Mouse (Mus musculus) left cerebral cortex, postnatal 25 days (tissue): Measurements from ENCODE around the gene Cutal. TPM values are rescaled to one million over a fixed set of nuclear protein-coding genes. Genes with fewer than 3 reads are reported as not detected.
"Not testable (repeated sequence)": the region's sequence is repeated elsewhere in the genome, so short reads cannot be mapped to it uniquely, and the experiment has no call there.

ENCODE experiments used
- DNase-seq, 2 experiments: peaks; one replicate each; pipeline ENCODE4 v3.0.0; 2022; ENCODE audit warnings: low spot score in 2 of 2, mixed read lengths in 1 of 2
- intact Hi-C: fragments of 180-260 bp; cut with DNase I; formaldehyde crosslinking; loops from one replicate; pipeline ENCODE4 v1.15.1; 2025
- total RNA-seq, 2 experiments: library from RNA; stranded (reverse); gene quantifications; 2 replicates each; pipeline ENCODE4 v1.2.3; 2021

Cutal gene
- under 1 TPM; 0.25 to 0.41 TPM for total RNA-seq

DNA sequence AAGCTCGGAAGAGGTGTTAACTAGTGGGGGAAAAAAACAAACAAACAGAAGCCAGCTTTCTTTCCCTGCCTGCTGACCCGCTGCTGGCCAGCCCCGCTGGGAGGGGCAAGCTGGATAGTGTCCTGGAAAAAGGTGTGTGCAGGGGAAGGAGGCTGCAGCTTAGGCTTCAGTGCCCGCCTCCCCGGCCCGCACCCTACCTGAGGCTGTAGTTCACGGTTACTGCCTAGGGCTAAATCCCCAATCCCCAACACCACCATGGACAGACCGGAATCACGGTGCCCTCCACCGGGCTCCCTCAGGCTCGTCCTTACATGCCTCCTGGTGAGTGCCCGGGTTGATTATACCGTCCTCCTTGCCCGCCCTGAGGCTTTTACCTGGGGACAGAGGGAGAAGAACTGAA is at the start of gene Cutal:
Gene Cutal, plus strand, starts transcription at position 126 of the 400 bp plus-strand sequence.
- intact Hi-C loops = no loop called here
- no peak for DNase-seq

DNA sequence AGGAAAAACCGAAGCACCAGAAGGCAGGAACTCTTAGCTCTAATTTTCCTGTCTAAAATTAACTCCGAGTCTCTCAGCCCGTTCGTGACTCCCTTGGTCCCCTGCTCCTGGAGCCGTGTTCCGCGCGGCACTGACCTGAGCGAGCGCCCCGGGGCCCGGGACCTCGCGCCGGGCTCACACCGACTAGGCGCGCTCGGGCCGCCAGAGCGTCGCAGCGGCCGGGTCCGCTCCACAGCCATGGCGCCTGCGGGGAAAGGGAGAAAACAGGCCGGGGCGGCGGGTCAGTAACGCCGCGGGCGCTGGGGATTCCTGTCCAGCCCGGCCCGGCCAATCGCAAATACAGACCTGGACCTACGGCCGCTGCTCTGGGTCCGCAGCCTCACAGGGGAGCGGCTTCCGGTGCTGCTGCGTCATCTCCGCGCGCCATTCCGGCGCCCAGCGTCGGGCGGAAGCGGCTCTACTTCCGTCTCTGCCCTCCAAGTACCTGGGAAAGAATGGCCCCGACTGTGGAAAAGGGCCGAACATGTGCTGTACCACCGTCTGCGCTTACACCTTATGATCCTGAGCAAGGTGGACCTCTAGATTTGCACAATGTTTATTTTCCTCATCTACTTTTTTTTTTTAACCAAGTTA is 48.3 kb upstream of the Cutal start, which contains the start of gene Fbxw2:
Gene Fbxw2, minus strand, starts transcription at position 485 of the 633 bp plus-strand sequence.
- peak; percentile 94 for DNase-seq
- intact Hi-C loops = loop anchor here (10.0 kb wide), 1 partner anchor 279 kb away; the partner anchor contains the start of genes AI182371 and Cntrl

DNA sequence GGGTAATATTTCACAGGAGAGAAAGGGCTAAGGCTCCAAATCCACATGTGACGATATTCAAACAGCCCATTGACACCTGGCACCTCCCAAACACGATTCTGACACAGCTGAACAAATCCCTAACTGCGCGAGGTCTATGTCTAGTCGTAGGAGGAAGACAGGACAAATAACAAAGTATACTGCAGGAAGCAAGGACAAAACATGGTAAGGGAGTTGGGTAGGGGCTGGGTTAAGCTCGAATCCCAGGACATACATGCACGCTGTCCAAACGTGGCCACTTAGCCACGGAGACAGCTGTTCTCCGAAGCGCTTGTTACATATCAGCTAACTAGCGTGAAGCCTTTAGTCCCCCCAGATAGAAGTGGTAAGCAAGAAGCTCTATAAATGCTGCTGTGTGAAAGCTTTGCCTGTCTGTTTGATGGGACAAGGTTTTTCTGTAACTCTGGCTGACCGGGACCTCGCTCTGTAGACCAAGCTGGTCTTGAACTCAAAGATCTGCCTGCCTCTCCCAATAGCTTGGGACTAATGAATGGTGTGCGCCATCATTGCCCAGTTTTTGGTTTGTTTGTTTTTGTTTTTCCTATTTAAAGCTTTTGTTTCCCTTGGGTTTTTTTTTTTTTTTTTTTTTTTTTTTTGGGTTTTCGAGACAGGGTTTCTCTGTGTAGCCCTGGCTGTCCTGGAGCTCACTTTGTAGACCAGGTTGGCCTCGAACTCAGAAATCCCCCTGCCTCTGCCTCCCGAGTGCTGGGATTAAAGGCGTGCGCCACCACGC is 47.5 kb upstream of the Cutal start:
- intact Hi-C loops = loop anchor here (10.0 kb wide), 1 partner anchor 278 kb away; the partner anchor contains the start of genes AI182371 and Cntrl
- DNase-seq = no peak

DNA sequence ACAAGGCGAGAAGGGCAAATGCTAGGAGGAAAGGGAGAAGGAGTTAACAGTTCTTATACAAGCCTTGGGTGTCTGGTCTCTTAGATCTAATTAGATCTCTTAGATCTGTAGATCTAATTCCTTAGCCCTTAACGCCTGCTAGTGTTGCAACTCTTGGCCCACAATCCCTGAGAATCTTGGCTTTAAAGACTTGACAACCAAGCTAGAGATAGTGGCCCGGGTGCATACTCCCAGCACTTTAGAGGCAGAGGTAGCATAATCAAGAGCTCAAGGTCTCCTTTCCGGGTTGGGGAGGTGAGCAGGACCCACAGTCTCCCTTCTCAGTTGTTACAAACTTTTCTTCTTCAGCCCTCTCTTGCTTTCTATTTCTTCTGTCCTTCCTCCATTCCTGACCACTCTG is 46.6 kb upstream of the Cutal start:
- intact Hi-C loops = loop anchor here (10.0 kb wide), 1 partner anchor 277 kb away; the partner anchor contains the start of genes AI182371 and Cntrl
- no peak for DNase-seq

DNA sequence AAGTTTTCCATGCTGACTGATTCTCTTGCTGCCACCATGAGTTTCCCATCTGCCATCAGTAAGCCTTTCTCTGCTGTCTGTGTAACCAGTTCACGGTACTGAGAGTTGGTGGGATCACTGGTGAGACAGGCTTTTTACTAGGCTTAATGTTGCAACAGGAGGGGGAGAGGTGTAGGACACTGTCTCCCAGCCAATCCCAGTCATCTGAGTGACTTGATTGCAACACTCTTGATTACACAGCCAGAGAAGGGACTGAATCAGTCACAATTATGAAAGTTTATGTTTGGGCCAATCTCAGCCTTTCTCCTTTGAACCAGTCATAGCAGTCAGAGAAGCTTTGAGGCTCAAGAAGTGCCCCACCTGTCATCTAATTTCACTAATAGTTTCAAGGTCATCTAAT is 46.2 kb upstream of the Cutal start:
- intact Hi-C loops = loop anchor here (2.0 to 10.0 kb wide), 2 partner anchors 43 to 277 kb away; partner anchors contain the start of genes AI182371 and Cntrl
- DNase-seq = no peak

DNA sequence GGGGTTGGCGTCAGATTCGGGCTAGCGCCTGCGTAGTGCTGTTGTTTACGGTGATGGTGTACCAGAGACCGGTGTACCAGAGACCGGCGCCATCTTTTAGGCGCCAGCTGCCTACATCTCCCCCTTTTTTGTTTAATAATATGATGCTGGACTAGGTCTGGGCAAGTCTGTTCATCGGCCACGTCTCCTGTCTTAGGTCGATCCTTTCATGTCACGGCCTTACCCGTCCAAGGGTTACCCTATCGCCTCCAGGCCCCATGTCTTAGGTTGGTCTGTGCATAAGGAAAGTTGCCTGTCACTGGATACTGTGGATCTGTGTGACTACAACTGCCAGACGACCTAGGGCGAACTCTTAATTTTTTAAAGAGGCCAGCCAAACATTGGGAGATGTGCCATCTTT is 44.1 kb upstream of the Cutal start:
- DNase-seq, intact Hi-C loops: not testable (repeated sequence)

DNA sequence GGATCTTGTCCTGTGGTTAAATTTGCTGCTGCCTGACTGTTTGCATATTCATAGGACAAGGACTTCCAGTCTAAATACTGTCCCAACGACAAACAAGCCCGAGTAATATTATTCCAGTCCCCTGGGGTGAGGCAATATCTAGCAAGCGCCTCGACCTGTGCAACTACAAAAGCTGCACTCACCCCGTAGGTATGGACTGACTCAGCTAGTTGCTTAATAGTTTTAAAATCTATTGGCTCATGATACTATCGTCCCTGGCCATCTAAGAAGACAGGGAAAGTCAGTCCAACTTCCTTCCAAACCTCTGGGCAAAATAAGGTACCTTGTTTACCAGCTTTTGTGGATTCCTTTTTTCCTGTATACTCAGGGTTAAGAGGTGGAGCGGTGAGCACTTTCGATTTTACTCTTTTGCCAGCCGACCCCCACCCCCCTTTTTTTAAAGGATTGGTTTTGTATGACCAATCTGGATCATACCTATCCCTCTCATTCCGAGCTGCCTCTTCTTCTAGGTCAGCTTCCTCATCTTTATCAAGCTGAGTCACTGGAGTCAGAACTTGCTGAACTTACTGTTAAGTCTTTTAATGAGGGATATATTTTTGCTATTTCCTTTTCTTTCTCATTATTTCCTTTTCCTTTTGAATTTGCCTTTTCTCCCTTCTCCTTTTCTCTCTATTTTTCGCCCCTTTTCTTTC is 41.3 kb upstream of the Cutal start, which contains the start of gene Gm34653:
Gene Gm34653, plus strand, starts transcription at position 242 of the 692 bp plus-strand sequence.
- DNase-seq, intact Hi-C loops: not testable (repeated sequence)

DNA sequence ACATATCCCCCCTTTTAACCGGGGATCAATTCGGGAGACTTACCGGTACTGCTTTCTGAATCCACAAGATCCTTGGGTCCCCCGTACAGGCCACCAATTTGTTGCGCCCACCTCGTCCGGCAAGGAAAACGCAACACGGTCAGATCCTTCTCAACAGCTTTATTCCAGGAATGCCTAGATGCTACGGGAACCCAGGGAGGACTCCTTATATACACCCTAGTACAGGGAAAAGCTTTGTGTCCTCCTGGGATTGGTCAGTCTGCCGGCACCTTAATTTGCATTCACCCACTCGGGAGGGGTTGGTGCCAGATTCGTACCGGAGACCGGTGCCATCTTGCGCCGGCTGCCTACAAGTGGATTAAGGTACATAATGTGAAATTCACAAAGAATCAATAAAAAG is 40.6 kb upstream of the Cutal start:
- intact Hi-C loops = no loop called here
- DNase-seq = no peak

DNA sequence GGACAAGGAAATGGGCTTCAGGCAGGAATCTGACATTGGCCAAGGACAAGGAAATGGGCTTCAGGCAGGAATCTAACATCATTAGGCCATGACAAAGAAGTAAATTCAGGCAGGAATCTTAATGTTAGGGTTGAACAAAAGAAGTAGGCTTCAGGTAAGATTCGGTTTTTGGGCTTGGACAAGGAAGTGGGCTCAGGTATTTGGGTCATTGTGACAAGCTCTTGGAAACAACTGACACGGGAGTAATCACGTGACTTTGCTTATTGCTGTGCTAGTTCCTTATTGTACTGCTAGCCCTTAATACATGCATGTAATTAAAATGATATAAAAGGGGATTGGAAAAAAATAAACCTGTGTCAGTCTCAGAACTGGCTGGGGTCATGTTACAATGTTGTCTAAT is 38.5 kb upstream of the Cutal start:
- intact Hi-C loops = no loop called here
- no peak for DNase-seq

DNA sequence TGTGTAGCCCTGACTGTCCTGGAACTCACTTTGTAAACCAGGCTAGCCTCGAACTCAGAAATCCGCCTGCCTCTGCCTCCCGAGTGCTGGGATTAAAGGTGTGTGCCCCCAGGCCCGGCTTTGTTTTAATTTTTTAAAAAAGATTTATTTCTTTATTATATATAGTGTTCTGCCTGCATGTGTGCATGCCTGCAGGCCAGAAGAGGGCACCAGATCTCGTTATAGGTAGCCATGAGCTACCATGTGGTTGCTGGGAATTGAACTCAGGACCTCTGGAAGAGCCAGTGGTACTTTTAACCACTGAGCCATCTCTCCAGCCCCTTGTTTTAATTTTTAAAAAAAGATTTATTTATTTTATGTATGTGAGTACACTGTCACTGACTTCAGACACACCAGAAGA is 34.1 kb upstream of the Cutal start:
- intact Hi-C loops, DNase-seq: not testable (repeated sequence)

DNA sequence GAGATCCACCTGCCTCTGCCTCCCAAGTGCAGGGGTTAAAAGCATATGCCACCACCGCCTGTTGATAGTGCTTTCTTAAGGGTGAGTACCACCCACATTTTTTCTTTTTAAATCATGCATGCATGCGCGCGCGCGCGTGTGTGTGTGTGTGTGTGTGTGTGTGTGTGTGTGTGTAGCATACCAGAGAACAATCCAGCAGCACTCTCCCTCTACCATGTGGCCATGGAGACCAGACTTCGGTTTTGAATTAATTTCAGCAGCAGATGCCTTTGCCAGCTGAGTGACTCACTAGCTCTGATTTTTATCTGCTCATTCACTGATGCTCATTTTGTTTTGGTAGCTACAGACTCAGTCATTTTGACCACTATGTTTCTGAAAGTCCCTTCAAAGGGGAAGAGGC is 32.5 kb upstream of the Cutal start:
- peak; percentile 48 to 83 for DNase-seq
- intact Hi-C loops = no loop called here

DNA sequence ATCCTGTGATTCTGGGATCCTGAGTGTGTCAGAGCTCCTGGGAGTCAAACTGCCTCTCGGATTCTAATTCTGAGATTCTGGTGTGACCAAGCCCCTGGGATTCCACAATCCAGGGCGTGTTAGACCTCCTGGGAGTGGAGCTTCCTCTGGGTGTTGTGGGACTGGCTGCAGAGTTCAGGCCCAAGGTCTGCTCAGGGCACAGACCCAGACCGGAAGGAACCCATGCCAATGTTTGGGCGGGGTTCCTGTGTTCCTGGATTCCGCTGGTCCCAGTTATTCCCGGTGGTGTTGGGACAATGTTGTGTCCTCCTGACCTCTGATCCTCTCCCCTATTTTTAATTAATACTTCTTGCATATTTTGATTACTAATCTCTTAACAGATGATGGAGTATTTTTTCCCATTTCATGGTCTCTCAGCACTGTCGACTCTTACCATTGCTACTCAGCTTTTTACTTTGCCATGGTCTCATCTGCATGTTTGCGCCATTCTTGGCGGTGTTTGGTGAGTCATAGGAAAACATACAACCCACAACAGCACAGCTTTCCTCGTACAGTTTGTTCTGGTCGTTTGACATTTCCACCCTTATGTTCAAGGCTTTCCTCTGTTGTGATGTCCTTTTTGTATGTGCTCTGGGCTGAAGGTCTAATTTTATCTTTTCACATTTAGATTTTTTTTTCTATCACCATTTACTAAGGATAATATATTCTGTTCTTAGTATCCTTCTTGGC is 30.8 kb upstream of the Cutal start:
- intact Hi-C loops = no loop called here
- peak; percentile 13 to 49 for DNase-seq

DNA sequence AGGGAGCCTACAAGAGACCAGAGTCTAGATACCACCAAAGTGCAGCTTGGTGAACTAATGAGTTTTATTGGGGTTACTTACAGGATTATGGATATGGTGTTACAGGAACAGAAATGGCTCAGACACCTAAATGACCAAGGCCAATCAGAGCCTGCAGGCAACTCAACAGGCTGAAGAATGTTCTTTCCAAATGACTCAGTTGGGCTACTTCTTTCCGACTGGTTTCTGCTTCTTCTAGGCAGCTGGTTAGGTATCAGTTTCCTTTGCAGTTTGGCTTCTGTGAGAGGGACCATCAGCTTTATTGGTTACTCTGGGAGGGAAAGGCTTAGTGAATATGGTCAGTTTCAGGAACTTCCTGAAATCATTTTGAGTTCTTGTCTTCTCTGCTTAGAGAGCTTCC is 26.5 kb upstream of the Cutal start:
- intact Hi-C loops = no loop called here
- DNase-seq = no peak

DNA sequence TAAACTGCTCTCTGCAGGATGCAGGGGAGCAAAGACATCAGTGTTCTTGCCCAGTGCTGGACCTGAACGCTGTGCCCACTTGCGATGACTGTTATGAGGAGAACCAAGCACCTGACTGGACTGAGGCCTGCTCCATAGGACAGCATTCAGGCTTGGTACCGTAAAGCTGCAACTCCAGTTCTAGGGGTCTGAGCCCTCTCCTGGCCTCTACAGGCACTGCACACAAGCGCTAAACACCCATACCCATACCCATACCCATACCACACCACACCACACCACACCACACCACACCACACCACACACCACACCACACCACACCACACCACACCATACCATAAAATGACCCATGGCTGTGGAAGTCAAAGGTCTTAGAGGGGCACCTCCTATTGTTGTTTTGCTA is 18.9 kb upstream of the Cutal start:
- no peak for DNase-seq
- intact Hi-C loops = no loop called here

DNA sequence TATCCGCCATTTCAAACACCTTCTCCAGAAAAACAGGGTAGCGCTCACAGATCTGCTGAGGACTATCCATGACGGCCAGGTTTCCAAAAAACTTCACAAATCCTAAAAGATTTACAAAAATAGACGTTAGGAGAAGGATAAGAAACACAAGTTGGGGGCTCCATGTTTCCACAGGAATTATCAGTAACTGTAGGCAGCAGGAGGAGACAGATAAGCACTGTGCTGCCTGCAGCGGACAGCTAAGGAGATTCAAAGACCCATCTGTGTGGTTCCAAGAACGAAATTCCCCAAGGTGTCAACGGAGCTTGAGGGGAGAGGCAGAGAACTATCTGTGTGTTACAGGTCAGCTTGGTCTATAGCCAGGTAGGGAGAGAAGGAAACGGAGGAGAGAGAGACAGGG is 16.5 kb upstream of the Cutal start:
- intact Hi-C loops = no loop called here
- DNase-seq = no peak

DNA sequence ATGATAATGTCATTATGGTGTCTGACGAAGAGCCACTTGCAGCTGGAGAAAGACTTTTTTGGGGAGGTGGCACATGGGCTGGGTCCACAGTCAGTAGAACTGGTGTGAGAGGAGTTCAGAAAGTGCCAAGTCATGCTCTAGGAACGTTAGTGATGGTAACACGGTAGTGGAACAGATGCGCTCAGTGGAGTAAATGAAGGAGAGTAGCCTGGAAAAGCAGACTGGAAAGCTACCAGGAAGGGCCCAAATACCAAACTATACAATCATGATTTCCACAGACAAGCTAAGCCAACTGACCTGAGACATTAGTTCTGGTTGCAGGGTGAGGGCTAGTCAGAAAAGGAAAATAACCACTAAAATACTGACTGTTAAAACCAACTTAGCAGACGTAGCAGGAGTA is 4.5 kb upstream of the Cutal start:
- peak in 1 of 2 experiments; percentile 13 for DNase-seq
- intact Hi-C loops = loop anchor here (2.0 kb wide), 2 partner anchors 41 to 239 kb away; partner anchors contain the start of gene Cntrl

DNA sequence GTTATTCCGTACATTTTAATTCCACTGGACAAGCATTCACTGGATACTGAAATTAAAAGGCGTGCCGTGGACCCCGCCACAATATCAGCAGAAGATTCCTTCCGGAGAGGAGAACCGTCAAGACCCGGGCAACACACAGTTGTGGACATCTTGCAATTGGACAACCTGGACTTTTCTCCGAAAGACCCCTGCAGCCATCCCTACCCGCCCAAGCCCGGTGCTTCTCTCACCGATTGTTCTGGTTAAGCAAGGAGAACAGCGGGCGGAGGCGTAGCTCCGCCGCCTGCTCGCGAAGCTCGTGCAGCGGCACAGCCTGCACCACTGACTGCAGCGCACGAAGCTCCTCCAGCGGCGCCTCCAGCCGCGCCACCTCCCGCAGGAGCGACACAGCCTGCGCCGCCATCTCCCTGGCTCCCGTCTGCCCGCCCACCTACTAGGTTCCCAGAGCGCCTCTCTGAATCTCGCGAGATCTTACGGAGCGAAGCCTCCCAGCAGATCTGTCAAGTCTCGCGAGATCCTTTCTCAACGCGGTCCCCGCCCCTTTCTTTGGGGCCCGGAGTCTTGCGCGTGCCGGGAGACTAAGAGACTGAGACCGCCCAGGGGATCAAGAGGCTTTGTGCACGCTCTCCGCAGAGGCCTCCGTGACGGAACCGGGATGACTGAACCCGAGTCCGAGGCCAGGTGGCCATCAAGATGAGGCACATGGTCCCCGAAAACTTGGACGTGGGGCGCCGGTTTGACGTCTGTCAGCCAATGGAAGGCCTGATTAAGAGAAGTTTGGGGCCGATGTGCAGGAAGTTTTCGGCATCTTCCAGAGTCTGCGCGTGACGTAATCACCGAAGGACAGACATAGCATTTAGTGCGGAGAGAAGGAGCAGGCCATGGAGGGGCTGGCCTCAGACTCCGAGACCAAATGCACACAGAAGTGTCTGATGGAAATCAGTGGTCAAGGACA is 3.4 kb upstream of the Cutal start:
- peak; percentile 93 to 96 for DNase-seq
- intact Hi-C loops = loop anchor here (2.0 kb wide), 2 partner anchors 42 to 238 kb away; partner anchors contain the start of gene Cntrl

DNA sequence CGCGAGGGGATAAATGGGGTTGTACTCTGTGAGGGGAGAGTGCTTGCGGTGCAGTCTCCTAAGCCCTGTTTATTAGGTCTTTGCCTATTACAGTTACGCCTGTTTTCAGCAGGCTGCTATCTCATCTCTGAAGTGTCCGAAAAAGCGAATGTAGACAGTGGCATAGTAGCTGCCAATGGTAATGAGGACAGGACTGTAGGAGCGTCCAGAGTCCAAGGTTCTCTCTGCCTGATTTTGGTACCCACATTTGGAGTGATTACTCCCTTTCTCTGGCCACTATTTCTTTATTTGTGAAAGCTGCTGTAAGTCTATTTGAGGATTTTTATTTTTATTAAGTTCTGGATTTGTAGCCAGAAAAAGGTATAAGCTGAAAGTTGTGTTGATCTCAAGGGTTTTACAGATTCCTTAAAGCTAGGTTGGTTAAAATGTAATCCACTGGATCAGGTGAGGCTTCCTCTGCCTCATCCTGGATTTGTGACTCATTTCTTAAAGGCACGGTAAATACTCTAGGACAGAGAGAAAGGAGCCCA is 685 bp downstream of the Cutal start, which contains the start of gene Psmd5:
Gene Psmd5, minus strand, starts transcription at position 153 of the 530 bp plus-strand sequence.
- no peak for DNase-seq
- intact Hi-C loops = no loop called here
